Mouse (Mus musculus) myocyte (in vitro differentiated cells): ENCODE data around the gene Hba-x.

Source experiments
- E2F4 ChIP-seq: IDR thresholded peaks from one replicate; pipeline ENCODE4 v1.6.1; 2011; ENCODE audit warnings: mild to moderate bottlenecking, control low read depth, moderate library complexity; ENCODE audit not compliant: insufficient read depth
- MAX ChIP-seq: IDR thresholded peaks from one replicate; pipeline ENCODE4 v1.6.1; 2011; ENCODE audit warnings: low read depth, mild to moderate bottlenecking, control low read depth
- MYOD1 ChIP-seq, 3 experiments: IDR thresholded peaks; one replicate each; pipeline ENCODE4 v1.6.1; 2011; ENCODE audit warnings: control low read depth in 2 of 3, low read depth in 2 of 3, mild to moderate bottlenecking in 2 of 3, moderate library complexity in 1 of 3; ENCODE audit not compliant: insufficient read length in 2 of 3, control insufficient read depth in 1 of 3
- MYOG ChIP-seq, 3 experiments: IDR thresholded peaks; one replicate each; pipeline ENCODE4 v1.6.1; 2011; ENCODE audit warnings: control low read depth in 2 of 3, low read depth in 2 of 3, mild to moderate bottlenecking in 2 of 3; ENCODE audit not compliant: insufficient read length in 2 of 3, control insufficient read depth in 1 of 3, insufficient read depth in 1 of 3
- POLR2A ChIP-seq: IDR thresholded peaks from one replicate; pipeline ENCODE4 v1.6.1; 2011; ENCODE audit warnings: low read depth, mild to moderate bottlenecking, control low read depth, moderate library complexity; ENCODE audit not compliant: insufficient read length
- POLR2AphosphoS2 ChIP-seq: IDR thresholded peaks from one replicate; pipeline ENCODE4 v1.6.1; 2011; ENCODE audit warnings: low read depth, control low read depth; ENCODE audit not compliant: insufficient read length
- REST ChIP-seq: IDR thresholded peaks from one replicate; pipeline ENCODE4 v1.6.1; 2011; ENCODE audit warnings: mild to moderate bottlenecking, control low read depth, moderate library complexity; ENCODE audit not compliant: insufficient read depth, insufficient read length
- SRF ChIP-seq: IDR thresholded peaks from one replicate; pipeline ENCODE4 v1.6.1; 2011; ENCODE audit warnings: low read depth; ENCODE audit not compliant: control insufficient read depth, insufficient read length
- TCF12 ChIP-seq: IDR thresholded peaks from one replicate; pipeline ENCODE4 v1.6.1; 2011; ENCODE audit warnings: mild to moderate bottlenecking, control low read depth; ENCODE audit not compliant: poor library complexity, insufficient read depth, severe bottlenecking
- TCF3 ChIP-seq: IDR thresholded peaks from one replicate; pipeline ENCODE4 v1.6.1; 2011; ENCODE audit warnings: low read depth, control low read depth; ENCODE audit not compliant: insufficient read length

DNA sequence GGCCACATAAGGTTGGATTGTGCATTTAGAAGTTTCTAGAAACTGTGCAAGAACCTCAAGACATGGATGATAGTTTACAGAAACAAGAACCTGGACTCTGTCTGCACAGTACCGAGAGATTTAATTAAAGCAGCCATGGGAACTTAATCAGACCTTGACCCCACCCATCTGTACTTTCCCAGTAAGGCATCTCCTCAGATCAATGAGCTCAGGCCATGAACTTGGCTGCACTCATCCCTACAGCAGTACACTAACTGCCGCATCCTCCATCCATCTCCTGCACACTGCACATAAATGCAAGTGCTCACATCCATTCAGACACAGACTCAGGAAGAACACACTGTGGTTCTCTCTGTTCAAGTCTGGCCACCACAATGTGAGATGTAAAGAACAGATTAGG is 4.4 kb downstream of the Hba-x start:
- TF ChIP-seq MYOD1 (IDR thresholded peaks at IDR 0.05; ENCODE audit: control insufficient read depth in 1 of 3, insufficient read length in 2 of 3, low read depth in 2 of 3) (no peak), POLR2A (no peak), MAX (no peak), TCF12 (no peak), REST (no peak), POLR2AphosphoS2 (no peak), MYOG (IDR thresholded peaks at IDR 0.05; ENCODE audit: control insufficient read depth in 1 of 3, insufficient read depth in 1 of 3, insufficient read length in 2 of 3, low read depth in 2 of 3) (no peak), SRF (no peak), E2F4 (no peak), TCF3 (no peak)
